Mouse (Mus musculus) G1E (cell line): ENCODE results near the gene Zfp874b. TPM values are rescaled to one million over a fixed set of nuclear protein-coding genes. Genes with fewer than 3 reads are reported as not detected.
"Not testable (repeated sequence)": the region's sequence is repeated elsewhere in the genome, so short reads cannot be mapped to it uniquely, and the experiment has no call there.

Experiments used
- ATAC-seq: 2 replicates; pipeline ENCODE4 v1.8.0; 2016; ENCODE audit warnings: mild to moderate bottlenecking; ENCODE audit not compliant: insufficient number of reproducible peaks, poor library complexity, low FRiP score, severe bottlenecking; ENCODE audit errors: extremely low read depth
- DNase-seq: peaks from one replicate; pipeline ENCODE4 v3.0.0; 2012; ENCODE audit warnings: low spot score
- H3K27me3 ChIP-seq: 2 replicates; pipeline ENCODE4 v1.6.1; 2012; ENCODE audit warnings: mild to moderate bottlenecking, low read length, inconsistent platforms; ENCODE audit not compliant: insufficient read depth
- H3K36me3 ChIP-seq: replicated peaks from 2 replicates; pipeline ENCODE3; 2012; ENCODE audit warnings: mild to moderate bottlenecking, inconsistent platforms
- H3K4me1 ChIP-seq: 2 replicates; pipeline ENCODE4 v1.6.1; 2012; ENCODE audit warnings: low read depth, low read length, inconsistent platforms, mixed read lengths; ENCODE audit not compliant: insufficient read depth
- H3K4me3 ChIP-seq: 2 replicates; pipeline ENCODE4 v1.5.1; 2012; ENCODE audit warnings: low read depth, mild to moderate bottlenecking, inconsistent platforms, low read length, moderate library complexity, mixed read lengths
- H3K9me3 ChIP-seq: replicated peaks from 2 replicates; pipeline ENCODE4 v1.6.1; 2012; ENCODE audit warnings: inconsistent platforms
- CTCF ChIP-seq: IDR thresholded peaks from 2 replicates; pipeline ENCODE4 v1.5.1; 2012; ENCODE audit warnings: low read depth, low read length, inconsistent platforms, mixed read lengths
- GATA1 ChIP-seq: IDR thresholded peaks from 2 replicates; pipeline ENCODE4 v1.6.1; 2012; ENCODE audit warnings: borderline replicate concordance, low read length, inconsistent platforms, mixed read lengths
- GATA2 ChIP-seq: IDR thresholded peaks from 2 replicates; pipeline ENCODE4 v1.6.1; 2012; ENCODE audit warnings: low read depth, low read length, inconsistent platforms, borderline replicate concordance
- POLR2AphosphoS5 ChIP-seq: IDR thresholded peaks from 2 replicates; pipeline ENCODE4 v1.6.1; 2012; ENCODE audit warnings: low read depth, low read length, inconsistent platforms; ENCODE audit not compliant: insufficient replicate concordance
- TAL1 ChIP-seq: conservative IDR thresholded peaks from 2 replicates; pipeline ENCODE4 v1.6.1; 2012; ENCODE audit warnings: low read depth, low read length, inconsistent platforms, mixed read lengths
- polyA plus RNA-seq: library from polyadenylated mRNA; stranded (reverse); fragments of >175 nt; gene quantifications from 2 replicates; pipeline ENCODE4 v1.2.3, GENCODE M21; 2012
- total RNA-seq, 2 experiments: library from RNA; stranded (forward) in 1 of 2; stranded (reverse) in 1 of 2; fragments of 200-1000 nt in 1 of 2; fragments of >200 nt in 1 of 2; fragmentation: Nextera tagmentation in 1 of 2; gene quantifications; 2 replicates each; pipeline ENCODE4 v1.2.3; 2014 to 2017

Zfp874b gene
- total and polyA plus RNA-seq, 3 experiments = 0.69 to 32.2 (median 22.0) TPM

DNA sequence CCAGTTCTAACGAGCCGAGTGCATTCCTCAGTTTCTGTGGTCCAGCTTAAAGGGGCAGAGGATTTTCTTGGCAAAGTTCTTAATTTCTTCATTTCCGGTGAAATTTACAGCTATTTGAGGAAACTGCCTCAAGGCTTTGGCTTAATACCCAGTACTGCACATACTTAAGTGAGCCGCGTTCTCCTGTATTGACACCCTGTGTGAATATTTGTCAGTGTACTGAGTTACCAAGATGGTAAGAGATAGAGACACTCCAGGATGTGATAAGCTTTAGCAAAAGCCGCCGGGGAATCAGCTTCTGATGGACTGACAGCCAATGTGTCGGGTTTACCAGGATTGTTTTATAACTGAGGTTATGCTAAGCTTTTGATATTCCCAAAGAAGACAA lies 360 bp upstream of the Zfp874b start:
- no peaks in the 10 kb centered on the region for H3K9me3 ChIP-seq
- no peaks in the 10 kb centered on the region for H3K27me3 ChIP-seq
- ATAC-seq (no peak), DNase-seq (no peak)
- peaks cover 24% of the 10 kb centered on the region for H3K36me3 ChIP-seq
- TF ChIP-seq CTCF (no peak), GATA1 (no peak), TAL1 (no peak), POLR2AphosphoS5 (no peak), GATA2 (no peak)
- peak overlapping the region; percentile 73 for H3K4me3 ChIP-seq
- peaks cover 31% of the 10 kb centered on the region for H3K4me1 ChIP-seq

DNA sequence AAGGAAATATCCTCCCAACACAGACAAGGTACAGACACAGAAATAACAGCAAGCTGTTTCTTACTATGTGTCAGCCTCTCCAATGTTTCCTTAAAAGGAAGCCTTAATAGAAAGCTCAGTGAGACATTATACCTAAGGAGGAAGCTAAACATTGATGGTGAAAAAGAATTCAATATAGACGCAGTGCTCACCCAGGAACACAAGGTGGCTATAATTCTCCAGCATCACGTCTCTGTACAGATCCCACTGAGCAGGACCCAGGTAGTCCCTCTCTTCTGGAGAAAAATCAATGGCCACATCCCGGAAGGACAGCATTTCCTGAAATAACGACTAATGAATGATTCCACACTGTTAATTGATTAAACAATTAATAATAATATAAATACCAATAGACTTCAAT lies 2.5 kb downstream of the Zfp874b start:
- no peak for ATAC-seq
- no peaks in the 10 kb centered on the region for H3K9me3 ChIP-seq
- H3K27me3 ChIP-seq = no peaks in the 10 kb centered on the region
- H3K36me3 ChIP-seq = peaks cover 24% of the 10 kb centered on the region
- TF ChIP-seq GATA2 (no peak), GATA1 (no peak), TAL1 (no peak), POLR2AphosphoS5 (no peak), CTCF (no peak)
- no peak for DNase-seq
- H3K4me3 ChIP-seq = no peak overlapping the region
- H3K4me1 ChIP-seq = peaks cover 31% of the 10 kb centered on the region

DNA sequence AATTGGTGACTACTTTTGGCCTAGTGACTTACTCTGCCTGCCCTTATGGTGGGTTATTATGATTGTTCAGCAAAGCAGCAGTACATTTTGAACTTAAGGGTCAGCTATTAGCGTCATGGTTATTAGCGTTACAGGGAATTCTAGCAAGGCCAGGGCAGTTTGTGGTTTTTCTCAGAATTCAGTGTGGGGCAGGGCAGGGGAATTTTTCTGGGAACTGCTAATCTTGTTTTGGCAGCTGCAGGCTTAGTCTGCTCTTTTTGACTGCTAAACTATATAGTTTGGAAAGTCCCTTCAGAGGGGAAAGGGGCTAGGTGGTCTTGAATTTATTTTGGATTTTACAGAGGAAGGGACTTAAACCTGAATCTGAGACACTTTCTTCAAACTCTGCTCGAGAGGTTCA lies 14.8 kb downstream of the Zfp874b start:
- no peak for DNase-seq
- peak; percentile 79 for TF ChIP-seq TAL1
- TF ChIP-seq CTCF = no peak
- TF ChIP-seq GATA1 = no peak
- H3K9me3 ChIP-seq = peaks cover 7% of the 10 kb centered on the region
- H3K4me1 ChIP-seq = peaks cover 14% of the 10 kb centered on the region
- 0 out of 2 replicates have a peak, but pooled peaks have one; percentile 35 for ATAC-seq
- peaks cover 20% of the 10 kb centered on the region for H3K36me3 ChIP-seq
- no peak overlapping the region for H3K4me3 ChIP-seq
- no peaks in the 10 kb centered on the region for H3K27me3 ChIP-seq

DNA sequence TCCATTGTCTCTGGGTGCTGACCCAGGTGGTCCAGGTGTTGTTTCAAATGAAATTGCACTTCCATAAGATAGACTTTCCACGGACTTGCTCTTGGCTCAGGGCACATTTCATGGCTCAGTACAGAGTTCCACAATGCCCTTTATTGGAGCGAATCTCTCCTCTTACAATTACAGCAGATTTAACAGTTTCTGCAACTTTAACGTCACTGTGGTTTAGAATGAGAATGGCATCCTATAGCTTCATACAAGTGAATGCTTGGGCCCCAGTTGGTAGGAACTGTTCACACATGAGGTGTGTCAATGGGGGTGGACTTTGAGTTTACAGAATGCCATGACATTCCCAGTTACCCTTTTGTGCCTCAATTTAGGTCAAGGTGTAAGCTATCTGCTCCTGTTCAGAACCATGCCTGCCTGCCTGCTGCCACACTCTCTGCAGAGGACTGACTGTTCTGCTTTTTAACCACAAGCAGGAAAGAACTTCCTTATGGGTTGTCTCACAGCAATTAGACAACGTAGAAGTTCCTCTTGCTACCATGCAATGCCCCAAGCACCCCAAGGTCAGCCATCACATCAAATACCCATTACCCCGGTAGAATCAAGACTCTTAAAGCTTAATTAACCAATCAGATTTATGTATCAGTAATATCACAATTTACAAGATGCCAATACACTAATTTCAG lies 20.4 kb downstream of the Zfp874b start:
- H3K36me3 ChIP-seq, H3K4me3 ChIP-seq, H3K27me3 ChIP-seq, H3K9me3 ChIP-seq, H3K4me1 ChIP-seq: not testable (repeated sequence)
- DNase-seq (peak; percentile 21), ATAC-seq (peak; percentile 60; the same call in 1 of the 2 replicates)

DNA sequence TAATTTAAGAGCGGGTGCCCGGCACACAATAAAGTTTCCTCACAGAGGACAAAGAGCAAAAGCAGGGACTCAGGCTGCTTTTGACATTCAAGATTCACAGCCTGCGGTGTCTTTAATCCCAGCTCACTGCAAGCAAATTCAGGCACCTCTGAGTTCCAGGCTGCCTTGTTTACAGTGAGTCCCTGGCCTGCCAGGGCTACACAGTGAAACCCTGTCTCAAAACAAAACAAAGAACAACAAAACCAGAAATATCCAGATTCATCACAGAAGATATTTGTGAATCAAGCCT lies 32.1 kb downstream of the Zfp874b start:
- Histone ChIP-seq H3K4me3 (no peak overlapping the region; the same call in 1 of the 2 replicates), H3K36me3 (peaks cover 9% of the 10 kb centered on the region), H3K4me1 (peaks cover 17% of the 10 kb centered on the region), H3K27me3 (no peaks in the 10 kb centered on the region), H3K9me3 (no peaks in the 10 kb centered on the region)
- ATAC-seq (no peak), DNase-seq (no peak)
- TF ChIP-seq GATA2 = no peak
- TF ChIP-seq GATA1 = no peak
- TF ChIP-seq TAL1 = no peak
- TF ChIP-seq CTCF = no peak
- no peak for TF ChIP-seq POLR2AphosphoS5

DNA sequence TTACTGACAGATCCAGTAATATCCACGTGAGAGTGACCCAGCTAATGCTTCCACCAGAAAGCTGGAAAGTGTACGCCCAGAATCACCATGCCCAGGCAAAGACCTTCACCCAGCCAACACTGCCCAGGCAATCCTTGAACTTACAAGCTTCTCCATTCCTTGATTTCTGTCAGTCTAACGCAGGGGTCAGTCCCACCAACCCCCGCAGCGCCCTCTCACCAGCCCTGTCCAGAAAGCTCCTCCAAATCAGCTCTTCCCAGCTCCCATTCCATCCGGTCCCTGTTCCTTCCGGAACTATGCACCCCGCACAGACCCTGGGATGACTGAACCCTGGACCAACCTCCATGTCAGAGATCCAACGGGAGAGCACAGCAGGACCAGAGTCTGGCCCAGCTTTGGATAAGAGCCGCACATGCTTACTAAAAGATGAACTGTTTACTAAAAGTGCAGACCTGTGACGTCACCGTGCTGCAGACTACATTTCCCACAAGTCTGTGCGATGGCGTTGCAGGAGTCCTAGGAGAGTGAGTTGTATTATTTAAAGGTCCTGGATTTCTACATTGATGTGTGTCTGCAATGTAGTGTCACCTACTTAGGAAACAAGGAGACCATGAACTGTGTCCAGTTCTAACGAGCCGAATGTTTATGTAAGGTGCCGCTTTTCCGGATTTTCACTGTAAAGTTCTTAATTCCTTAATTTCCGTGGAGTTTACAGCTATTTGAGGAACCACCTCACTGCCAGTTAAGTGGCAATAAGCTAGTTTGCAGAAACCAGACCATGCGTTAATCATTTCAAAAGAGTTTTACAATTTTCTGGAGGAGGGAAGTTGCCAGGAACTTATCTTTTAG lies 32.7 kb downstream of the Zfp874b start, which contains the start of gene Zfp874a:
Gene Zfp874a, minus strand, starts transcription at position 453 of the 849 bp plus-strand sequence.
- no peaks in the 10 kb centered on the region for H3K9me3 ChIP-seq
- ATAC-seq (peak; percentile 97), DNase-seq (peak; percentile 43)
- H3K27me3 ChIP-seq = no peaks in the 10 kb centered on the region
- peaks cover 17% of the 10 kb centered on the region for H3K4me1 ChIP-seq
- H3K4me3 ChIP-seq = peak within 1 kb of the TSS; percentile 68
- TF ChIP-seq GATA1 = no peak
- TF ChIP-seq TAL1 = no peak
- peaks cover 14% of the 10 kb centered on the region for H3K36me3 ChIP-seq

DNA sequence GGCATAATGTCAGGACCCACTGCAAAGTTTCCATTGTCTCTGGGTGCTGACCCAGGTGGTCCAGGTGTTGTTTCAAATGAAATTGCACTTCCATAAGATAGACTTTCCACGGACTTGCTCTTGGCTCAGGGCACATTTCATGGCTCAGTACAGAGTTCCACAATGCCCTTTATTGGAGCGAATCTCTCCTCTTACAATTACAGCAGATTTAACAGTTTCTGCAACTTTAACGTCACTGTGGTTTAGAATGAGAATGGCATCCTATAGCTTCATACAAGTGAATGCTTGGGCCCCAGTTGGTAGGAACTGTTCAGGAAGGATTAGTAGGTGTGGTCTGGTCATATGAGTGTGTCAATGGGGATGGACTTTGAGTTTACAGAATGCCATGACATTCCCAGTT lies 47.0 kb downstream of the Zfp874b start:
- not testable (repeated sequence) for ATAC-seq, H3K36me3 ChIP-seq, H3K4me1 ChIP-seq, H3K27me3 ChIP-seq, DNase-seq, H3K9me3 ChIP-seq, H3K4me3 ChIP-seq
